Mouse (Mus musculus) lung, adult 18-20 months (tissue): ENCODE data around the gene Sphk1.

ENCODE experiments used
- DNase-seq, 2 experiments: peaks; one replicate each; pipeline ENCODE4 v3.0.0; 2022; ENCODE audit warnings: mixed read lengths in 2 of 2

Gene Sphk1

DNA sequence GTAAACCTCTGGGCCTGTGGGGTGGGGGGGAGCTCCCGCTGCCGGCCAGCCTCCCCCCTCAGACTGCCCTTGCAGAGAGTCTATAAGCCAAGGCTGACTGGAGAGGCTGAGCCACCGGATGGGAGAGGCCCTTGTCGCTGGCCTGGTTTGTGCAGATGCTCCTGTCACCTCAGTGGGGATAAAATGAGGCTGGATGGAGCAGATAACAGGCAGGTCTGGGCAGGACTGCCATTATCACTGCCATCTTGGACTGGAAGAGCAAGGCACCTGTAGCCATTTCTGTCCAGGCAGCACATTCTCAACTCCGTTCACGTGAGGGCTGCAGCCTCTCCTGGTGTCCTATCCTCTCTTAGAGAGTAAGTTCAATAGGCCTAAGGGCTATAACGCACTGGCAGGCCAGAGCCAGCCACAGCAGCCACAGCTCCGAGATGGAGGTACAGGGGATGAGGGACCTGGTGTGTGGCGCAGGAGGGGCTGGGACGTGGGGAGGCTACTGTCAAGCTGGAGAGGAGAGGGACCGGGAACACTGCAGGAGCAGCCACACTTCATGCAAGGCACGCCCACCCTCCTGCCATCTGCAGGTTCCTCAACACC is 7.5 kb downstream of the Sphk1 start:
- DNase-seq = no peak

DNA sequence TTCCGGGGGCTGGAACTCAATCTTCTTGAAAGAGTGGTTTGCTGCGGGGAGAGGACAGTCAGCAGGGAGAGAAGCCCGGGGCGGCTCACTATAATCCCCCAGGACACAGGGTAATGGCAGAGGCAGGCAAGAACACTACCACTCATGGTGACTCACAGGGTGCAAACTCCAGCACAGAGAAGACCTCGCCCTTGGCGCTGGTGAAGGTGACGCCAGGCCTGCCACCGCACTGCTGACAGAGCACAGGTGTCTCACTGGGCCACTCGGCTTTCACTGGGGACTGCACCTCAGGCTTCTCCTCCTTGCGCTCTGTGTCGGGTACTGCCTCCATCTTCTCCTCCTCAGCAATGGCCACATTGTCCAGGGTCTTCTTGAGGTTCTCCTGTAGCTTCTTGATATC is 10.5 kb downstream of the Sphk1 start:
- DNase-seq = no peak

DNA sequence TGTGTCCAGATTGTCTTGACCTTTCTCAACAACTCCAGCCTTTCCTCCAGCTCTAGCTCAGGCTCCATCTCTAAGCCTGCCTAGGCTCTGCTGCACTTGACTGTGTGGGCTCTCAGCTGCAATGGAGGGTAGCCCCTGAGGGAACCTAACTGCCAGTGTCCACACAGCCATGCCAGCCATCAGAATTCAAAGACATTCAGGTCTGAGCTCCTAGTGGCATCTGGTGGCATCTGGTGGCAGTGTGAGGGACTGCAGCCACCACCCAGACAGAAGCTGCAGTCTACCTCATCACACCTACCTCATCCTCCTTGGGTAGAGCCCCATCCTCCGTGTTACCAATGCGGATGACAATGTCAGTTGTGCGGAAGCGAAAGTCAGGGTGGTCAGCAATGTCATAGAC is 12.4 kb downstream of the Sphk1 start:
- peak in 1 of 2 experiments; percentile 37 for DNase-seq

DNA sequence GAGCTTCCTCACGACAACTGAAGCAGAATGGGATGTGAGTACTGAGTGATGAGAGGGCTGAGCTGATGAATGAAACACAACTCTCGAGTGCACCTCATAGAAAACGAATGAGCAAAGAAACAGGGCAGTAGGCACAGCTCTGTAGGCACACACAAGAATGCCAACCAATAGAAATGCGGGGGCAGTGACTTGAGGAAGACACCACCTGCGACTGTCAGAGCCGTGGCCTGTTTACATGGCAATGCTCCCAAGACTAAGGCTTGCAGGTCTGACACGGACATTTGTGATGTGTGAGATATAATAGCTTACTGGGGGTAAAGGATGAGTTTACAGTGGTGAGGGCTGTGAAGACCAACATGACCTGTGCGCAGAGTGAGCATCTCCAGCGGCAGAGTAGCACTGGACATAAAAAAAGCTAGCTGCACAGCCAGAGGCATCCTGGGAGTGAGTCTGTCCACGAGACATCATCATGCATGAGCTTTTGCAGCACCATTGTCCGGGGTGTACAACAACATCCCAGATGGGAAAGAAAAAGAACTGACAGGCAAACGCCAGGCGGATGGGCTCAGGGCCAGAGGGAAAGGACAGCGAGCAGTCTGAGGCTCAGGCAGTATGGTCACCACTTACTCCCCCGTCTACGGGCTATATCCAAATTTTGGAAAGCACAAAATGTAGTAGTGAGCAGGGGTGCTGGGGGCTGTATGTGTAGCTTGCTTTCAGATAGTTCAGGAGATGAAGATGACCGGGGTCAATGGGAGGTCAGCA is 16.8 kb downstream of the Sphk1 start:
- no peak for DNase-seq

DNA sequence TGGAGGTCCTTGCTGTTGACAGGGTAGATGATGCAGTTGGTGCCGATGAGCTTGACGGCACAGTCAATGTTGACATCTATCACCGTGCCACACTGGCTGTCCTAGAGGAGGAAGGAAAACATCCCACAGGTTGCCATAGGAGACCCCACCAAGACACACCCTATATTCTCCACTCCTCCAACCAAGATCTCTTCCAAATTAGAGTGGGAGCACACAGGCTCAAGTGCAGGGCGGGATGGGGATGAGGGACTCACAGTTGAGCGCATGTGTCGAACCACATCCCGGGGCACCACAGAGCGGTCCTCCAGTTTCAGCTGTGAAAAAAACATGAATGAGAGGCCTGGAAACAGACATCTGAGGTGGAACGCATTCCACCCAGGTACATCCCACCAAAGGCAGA is 18.1 kb downstream of the Sphk1 start:
- DNase-seq = no peak

DNA sequence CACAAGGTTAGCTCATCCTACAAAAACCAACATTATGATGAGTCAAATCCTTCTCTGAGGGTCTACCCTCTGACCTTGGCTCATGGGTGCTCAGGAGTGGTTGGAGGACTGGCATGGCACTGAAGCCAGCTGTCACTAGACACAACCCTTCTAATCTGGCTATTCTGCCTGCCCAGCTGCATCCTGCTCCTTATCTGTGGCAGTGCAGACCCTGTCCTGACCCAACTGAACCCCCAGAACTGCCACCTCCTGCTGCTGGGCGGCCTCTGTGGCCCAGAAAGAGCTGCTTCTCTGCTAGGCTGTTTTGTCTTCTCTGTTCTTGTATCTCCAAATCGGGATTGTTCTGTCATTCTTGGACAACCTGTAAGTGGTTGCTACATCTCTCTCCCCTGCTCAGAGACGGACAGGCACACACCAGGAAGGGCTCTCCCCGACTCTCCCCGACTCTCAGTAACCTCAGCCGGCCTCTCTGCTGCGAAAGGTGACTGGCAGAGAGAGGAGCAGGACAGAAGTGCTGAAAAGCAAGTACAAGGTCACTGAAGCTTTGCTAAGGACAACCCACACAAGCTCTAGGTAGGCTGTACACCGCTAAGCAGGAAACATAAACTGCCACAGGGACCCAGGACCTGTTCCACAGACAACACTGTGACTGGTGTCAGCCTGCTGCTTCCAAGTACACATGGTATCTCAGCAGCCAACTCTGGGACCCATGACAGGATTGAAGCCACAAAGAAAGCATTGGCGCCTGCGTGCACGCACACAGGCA is 18.7 kb downstream of the Sphk1 start:
- DNase-seq = no peak

DNA sequence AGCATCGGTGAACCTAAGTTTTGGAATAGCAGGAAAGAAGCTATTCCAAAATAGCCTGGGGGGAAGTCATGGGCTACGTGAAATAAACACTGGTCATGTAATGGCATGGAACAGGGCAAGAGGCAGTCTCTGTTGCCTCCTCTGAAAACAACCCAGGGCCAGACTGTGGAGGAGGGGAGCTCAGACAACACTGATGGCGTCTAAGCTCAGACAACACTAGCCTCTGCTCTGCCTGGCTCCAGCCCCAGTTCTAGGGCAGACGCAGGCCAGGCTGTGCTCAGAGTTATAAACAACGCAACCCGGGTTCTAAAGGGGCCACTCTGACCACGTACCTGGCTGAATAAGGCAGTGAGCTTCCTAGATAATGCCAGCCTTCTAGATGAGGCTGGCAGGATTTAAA is 20.0 kb downstream of the Sphk1 start:
- peak in 1 of 2 experiments; percentile 25 for DNase-seq

DNA sequence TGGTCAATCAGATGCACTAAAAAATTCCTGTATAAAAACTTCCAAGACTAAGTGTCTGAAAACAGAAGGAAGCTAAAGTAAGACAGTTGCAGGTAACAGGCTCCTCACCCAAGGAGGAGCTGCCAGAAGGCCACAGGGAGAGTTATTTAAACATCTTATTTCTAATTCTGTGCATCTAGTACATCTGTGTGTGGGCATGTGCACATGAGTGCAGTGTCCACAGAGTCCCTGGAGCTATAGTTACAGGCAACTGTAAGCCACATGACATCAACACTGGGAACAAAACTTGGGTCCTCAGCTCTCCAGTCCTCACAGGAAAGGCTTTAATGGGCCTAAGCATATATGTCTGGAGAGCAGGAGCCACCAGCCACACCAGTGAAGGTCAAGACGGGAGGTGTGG is 21.5 kb downstream of the Sphk1 start:
- DNase-seq = no peak

DNA sequence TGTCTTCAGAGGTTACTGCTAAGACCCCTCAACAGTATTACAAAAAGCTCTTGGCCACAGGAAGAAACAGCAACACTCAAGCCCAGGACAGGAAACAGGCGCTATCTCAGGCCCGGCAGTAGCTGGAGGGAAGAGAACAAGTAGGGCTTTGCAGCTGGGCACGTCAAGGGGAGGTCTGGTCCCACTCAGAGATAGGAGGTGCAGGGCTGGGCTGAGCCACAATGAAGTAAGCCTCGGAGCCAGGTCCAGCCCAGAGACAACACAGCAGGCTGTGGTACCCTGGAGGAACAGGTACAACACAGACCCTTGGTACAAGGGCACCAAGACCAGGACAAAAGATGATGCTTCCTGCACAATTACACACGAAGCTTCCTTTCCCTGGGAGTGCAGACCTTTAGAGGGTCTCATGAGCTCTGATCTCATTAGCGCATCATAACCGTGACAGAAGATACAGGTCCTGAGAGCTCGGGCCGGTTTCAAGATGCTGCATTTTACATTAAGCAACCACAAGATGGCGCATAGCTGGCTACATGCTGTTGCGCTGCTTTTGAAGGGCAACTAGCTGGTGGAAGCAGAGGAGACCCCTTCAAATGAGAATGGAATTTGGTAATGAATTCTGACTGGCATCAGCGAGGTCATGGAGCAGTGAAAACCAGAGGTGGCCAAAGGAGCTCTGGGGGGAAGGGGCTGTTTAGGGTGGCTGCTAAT is 23.6 kb downstream of the Sphk1 start:
- peak in 1 of 2 experiments; percentile 15 for DNase-seq

DNA sequence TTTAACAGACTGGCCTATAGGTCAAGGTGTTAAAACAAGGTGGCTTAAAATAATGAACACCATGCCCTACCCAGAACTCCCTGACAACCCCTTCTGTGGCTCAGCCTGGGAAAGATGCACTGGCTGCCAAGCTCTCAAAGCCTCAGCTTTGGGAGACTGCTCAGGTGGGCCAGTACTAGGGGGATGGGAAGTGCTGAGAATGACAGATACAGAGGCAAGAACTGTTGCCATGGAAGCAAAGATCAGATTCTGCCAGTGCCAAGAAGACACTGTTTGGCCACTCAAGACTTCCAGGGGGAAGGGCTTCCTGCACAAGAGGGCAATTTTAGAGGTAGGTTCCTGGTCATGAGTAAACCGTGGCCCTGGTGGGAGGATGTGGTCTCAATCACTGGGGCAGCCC is 24.8 kb downstream of the Sphk1 start:
- no peak for DNase-seq

DNA sequence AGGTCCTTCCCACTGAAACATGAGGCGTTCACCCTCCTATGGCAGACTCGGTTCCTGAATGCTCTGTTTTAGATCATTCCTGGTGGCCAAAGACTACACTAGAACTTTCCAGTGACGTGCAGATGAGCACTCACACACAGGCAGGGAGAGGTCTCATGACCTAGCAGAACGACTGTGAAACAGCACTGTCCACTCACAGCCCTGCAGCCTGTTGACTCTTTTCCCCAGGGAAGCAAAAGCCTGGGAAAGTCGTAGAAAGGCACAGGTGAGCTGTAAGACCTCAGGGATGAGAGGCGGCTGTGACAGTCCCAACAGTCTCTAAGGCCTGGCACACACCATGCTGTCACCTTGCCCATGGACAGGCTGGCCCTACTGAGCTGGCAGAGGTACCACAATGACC is 25.6 kb downstream of the Sphk1 start:
- DNase-seq = no peak

DNA sequence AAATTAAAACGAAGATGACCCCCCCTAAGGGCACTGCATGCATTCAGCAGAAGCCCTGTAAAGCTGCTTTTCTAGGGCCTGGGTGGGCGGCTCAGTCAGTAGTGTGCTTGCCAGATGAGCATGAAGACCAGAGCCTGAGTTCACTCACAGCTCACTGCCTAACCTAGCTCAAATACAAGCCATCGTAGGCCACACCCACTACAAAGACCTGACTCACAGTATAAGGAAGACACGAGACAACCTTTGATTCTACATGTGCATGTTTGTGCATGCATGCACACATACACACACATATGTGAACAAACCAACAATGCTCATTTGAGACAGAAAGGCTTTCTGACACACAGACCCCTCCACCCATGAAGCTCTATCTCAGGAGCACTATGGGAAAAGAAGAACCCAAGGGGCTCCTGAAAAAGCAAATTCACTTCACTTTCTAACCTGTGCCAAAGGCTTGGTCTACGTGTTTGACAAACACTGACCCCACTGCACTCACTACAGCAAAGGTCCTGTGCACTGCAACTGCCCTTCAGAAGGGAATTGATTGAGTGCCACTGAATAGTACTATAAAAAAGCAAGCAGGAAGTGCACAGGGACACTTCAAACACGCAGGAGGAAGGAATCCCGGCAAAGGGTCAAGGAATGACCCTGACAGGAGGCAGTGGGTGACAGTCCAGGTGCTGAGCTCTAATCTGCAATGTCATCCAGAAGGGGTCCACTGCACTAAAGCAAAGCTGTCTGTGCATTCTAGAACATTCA is 34.7 kb downstream of the Sphk1 start:
- DNase-seq = no peak

DNA sequence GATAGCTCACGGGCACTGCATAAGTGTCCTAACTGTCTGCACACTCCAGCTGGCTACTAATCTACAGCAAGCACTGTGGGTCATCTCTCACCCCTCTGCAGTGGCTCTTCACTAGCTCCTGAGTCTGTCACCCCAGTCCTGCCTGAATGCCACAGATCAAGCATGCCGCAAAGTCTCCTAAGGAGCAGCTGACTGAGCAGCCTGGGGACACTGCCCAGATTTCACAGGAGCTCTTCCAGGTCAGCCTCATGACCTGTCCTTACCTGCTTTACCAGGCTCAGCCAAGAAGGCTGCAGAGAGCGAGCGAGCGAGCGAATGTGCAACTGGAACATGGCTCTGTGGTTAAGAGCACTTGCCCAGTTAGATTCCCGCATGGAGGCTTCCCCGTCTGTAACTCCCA is 36.8 kb downstream of the Sphk1 start:
- no peak for DNase-seq

DNA sequence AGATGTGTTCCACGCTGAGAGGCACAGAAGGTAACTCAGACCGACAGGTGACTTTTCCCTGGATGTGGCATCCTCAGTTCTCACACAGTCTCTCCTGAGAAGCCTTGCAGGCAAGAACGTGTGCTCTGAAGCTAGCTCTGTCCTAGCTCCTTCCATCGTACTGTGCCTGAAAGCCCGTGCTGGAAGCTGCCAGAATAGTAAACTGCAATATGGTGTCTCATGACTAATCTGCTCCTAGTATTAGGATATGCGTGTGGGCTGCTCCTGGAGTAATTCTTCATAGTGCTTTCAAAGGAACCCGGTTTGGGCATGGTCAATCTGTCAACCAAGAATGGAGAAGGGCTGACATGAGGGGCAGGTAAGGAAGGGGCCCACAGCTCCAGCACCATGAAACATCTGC is 40.1 kb downstream of the Sphk1 start:
- no peak for DNase-seq

DNA sequence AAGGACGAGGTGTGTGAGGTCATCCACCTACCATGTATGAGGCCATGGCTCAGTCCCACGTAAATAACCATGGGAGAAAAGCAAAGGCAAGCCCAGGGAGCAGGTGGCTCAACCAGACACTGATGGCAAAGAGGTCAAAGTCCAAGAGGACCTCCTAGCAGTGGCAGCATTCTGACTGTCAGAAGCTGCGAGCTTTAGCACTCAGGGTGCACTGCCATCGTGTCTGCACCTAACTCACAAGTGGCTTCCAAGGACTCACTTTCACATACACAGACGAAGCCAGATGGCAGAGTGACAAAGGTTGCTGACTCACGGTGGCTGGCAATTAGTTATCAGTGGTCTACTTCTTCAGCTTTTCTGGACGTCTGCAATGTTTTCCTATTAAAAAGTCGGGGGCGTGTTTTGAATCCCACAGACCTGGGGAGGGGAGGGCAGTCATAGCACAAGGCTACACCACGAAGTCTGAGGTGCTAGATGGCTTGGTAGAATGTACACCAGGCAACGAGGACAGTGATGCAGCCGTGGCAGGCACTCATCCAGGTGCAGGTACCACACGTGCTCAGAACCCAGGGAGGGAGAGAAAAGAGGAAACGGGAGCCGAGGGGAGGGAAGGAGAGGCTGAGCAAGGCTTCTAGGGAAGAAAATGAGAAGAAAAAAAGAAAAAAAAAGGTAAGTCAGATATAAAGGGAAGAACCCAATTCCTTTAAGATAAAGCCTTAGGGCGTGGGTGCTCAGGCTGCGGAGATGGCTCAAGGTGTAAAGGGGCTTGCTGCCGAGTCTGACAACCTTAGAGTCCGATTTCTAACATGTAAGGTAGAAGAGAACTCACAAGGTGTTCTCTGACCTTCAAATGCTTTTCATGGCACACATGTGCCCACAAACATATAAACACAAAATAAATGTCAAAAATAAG is 41.3 kb downstream of the Sphk1 start:
- DNase-seq = peak; percentile 40 to 54

DNA sequence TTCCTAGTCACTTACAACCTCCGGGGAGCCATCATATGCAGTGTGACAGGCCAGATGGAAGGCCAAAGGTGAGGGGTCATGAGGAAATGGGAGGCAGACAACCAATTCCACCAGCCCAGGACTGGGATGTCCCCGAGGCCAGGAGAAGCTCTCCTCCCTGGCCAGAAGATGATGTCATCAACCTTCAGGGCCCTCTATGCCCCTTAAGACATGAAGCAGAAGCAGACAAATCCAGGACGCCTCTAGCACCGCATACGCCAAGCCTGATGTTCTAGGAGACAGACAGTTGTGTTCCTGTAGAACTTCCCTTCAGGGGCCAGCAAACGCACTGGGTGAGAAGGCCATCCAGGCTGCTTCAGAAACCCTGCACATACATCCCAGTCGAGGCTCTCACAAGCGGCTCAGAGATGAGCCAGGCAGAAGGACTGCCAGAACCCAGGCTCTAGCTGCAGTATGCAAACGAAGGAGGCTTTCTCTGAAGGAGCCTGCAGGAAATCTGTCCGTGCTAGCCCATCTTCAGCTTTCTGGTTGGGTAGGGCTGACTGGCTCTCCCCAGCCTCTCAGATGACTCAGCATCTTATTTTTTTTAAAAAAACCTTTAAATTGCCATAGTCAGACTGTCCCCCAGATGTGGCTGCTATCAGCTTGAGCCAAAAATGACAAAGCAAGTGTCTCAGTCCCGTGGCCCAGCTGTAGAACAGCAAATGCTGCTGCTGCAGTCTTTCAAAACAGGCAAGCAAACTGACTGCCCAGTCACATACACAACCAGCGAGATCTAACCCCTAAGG is 42.2 kb downstream of the Sphk1 start:
- no peak for DNase-seq

DNA sequence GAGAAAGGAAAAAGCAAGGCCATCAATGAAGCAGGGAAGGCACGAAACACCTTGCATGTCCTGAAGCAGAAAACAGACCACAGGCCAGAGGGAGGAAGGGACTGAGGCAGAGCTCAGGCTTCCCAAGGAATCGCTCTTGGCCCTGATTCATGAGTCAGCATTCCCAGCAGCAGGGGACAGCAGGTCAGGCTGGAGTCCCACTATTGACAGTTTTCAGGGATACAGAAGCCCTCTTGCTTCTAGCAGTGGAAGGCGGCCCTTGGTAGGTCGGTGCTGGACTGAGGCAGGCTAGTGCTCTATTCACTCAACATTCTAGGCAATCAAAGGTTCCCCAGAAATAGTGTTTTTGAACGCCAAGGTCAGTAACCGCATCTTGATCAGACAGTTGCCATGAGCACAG is 43.8 kb downstream of the Sphk1 start:
- no peak for DNase-seq

DNA sequence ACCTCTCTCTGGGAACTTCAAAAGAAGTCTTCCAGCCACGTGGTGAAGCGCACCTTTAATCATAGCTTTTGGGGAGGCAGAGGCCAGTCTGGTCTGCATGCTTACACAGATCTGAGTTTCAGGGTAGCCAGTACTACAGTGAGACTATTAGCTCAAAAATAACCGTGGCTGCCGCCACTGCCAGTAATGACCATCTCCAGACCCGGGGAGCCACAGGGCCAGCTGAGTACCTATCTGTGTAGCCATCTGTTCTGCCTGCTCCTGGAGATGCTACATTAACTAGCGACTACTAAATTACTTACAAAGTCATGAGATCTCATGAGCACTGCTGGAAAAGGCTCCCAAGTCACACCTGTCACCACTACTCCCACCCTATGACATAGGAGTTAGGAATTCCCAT is 44.3 kb downstream of the Sphk1 start:
- DNase-seq = no peak

DNA sequence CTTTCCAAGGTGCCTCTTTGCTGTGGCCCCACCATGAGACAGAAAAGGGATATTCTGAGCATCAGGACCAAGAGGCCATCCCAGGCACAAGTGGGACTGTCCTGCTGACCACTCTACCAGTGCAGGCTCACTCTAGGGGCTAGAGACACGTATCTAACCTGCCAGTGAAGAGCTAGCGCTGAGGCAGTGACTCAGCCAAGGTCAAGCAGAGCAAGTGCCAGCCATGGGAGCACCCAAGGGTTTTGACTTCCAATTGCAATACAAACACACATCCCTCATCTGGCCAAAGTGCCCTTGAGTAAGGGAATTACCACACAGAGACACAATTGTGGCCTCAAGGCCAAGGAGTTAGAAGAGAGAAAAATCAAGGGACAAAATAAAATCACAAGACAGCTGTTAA is 44.7 kb downstream of the Sphk1 start:
- peak in 1 of 2 experiments; percentile 22 for DNase-seq

DNA sequence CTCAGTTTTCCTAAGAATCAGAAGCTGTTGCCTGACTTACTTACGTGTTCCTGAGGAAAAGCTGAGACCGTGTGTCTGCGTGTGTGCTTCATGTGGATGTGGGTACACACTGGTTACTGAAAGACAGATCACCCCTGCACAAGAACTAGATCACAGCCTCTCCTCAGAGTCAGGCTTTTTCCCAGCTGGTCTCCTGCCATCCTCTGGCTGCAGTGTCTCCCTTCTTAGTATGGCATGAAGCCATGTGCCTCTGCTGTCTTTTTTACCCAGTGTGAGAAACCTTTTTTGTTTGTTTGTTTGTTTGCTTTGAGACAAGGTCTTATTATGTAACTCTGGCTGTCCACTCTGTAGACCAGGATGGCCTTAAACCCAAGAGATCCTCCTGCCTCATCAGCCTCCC is 48.6 kb downstream of the Sphk1 start:
- DNase-seq = no peak
